Mouse (Mus musculus) lung, postnatal 0 days (tissue): ENCODE measurements around the gene Tns2.

Experiments used
- CTCF ChIP-seq: IDR thresholded peaks from 2 replicates; pipeline ENCODE4 v1.5.1; 2016; ENCODE audit warnings: antibody characterized with exemption, mild to moderate bottlenecking
- EP300 ChIP-seq: IDR thresholded peaks from 2 replicates; pipeline ENCODE4 v1.6.1; 2016; ENCODE audit warnings: antibody characterized with exemption, mild to moderate bottlenecking, control low read depth

- TF ChIP-seq CTCF, result peak; percentile 31
- TF ChIP-seq EP300, result no peak
These were observed 48.1 kb upstream of the Tns2 start for GRCm38 (mm10) chr15:102051920-102052683.
